Mouse (Mus musculus): ENCODE measurements around the gene Mthfd1l. TPM values are rescaled to one million over a fixed set of nuclear protein-coding genes. Genes with fewer than 3 reads are reported as not detected.
"Not testable (repeated sequence)": the region's sequence is repeated elsewhere in the genome, so short reads cannot be mapped to it uniquely, and the experiment has no call there.

The Mthfd1l gene
- polyA plus RNA-seq, 1 experiment from 2014 or later: 12.3 TPM

DNA sequence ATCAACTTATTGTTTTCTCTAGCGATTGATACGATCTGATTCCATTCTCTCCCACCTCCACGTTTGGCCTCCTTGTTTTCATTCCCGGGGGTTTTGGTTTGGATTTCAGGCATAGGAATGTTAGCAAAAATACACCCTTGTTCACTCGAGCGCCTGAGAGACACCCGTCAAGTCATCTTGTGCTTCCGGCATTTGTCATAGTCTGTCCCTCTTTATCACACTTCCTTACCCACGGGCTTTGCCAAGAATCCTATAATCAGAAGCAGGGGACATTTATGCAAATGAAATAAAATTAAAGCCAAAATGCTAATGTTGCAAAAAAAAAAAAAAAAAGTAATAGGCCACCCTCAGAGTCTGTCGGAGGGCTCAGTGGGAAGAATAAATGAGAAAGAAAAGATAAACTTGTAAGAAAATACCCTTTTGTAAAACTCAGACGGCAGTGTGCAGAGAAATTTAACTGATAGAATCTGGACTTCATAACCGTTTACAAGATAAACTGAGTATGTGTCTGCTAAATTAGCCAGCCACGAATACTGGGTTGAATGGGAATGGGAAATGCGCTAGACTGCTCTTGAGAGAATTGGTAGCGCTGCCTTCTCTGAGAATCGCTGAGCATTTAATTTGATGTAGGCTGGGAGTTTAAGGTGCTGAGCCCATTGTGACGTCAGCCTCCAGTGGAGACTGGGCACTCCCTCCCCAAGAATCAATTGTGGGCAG is 139.9 kb downstream of the Mthfd1l start:
- Histone ChIP-seq H3K9ac (no peak overlapping the region), H3K4me3 (no peak overlapping the region), H3K36me3 (no peaks in the 10 kb centered on the region), H3K27ac (no peak overlapping the region), H3K4me2 (replicated peaks) (no peak overlapping the region), H3K27me3 (no peaks in the 10 kb centered on the region), H3K9me3 (no peaks in the 10 kb centered on the region), H3K4me1 (peaks cover 12% of the 10 kb centered on the region)
- 55% methylated on average over 17 of the region's 17 CpGs for WGBS
- no peak for ATAC-seq (ENCODE audit: insufficient number of reproducible peaks, insufficient read depth, low FRiP score, low TSS enrichment)

DNA sequence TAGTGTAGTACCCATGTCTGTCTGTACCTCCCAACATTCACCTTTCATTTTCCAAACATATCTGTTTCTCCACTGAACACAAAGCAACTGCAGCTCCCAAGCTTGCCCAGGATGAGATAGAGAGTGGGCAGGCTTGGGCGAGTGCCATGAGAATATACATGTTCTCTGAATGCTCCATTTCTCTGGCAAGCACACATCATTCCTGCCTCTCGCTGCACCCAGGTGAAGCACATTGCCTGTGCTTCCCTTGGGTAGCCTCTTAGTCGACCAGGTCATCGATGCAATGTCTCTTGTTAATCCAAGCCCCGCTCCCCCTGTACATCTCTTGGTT is 140.4 kb downstream of the Mthfd1l start:
- no peaks in the 10 kb centered on the region for H3K9me3 ChIP-seq
- WGBS: 95% methylated on average over 5 of the region's 5 CpGs
- H3K9ac ChIP-seq: no peak overlapping the region
- no peak for ATAC-seq (ENCODE audit: insufficient number of reproducible peaks, insufficient read depth, low FRiP score, low TSS enrichment)
- H3K27me3 ChIP-seq: no peaks in the 10 kb centered on the region
- H3K4me3 ChIP-seq: no peak overlapping the region
- H3K4me2 ChIP-seq (replicated peaks): no peak overlapping the region
- no peak overlapping the region for H3K27ac ChIP-seq
- H3K4me1 ChIP-seq: peaks cover 9% of the 10 kb centered on the region
- no peaks in the 10 kb centered on the region for H3K36me3 ChIP-seq

DNA sequence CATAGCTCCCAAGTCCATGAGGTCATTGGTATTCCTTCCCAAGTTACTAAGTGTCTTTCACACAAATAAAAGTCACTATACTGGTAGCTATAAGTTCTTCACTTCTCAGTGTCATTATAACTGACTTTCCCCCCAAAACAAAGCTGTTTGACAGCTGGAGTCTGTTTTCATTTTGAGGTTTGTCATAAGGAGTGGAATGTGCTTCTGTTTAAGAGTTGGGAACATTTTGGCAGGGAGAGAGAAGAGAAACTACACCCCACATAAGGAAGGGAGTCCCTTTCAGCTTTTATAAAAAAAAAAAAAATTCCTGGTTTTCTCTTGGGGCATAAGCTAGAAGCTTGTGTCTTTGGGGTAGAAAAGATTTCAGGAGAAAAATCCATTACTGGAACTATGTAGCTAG is 143.7 kb downstream of the Mthfd1l start:
- Histone ChIP-seq H3K36me3 (no peaks in the 10 kb centered on the region), H3K4me3 (no peak overlapping the region), H3K27ac (0 out of 2 replicates have a peak overlapping the region, but pooled peaks have one; percentile 60), H3K4me1 (peaks cover 9% of the 10 kb centered on the region), H3K9ac (no peak overlapping the region), H3K9me3 (no peaks in the 10 kb centered on the region), H3K4me2 (replicated peaks) (no peak overlapping the region), H3K27me3 (no peaks in the 10 kb centered on the region)
- no peak for ATAC-seq (ENCODE audit: insufficient number of reproducible peaks, insufficient read depth, low FRiP score, low TSS enrichment)

DNA sequence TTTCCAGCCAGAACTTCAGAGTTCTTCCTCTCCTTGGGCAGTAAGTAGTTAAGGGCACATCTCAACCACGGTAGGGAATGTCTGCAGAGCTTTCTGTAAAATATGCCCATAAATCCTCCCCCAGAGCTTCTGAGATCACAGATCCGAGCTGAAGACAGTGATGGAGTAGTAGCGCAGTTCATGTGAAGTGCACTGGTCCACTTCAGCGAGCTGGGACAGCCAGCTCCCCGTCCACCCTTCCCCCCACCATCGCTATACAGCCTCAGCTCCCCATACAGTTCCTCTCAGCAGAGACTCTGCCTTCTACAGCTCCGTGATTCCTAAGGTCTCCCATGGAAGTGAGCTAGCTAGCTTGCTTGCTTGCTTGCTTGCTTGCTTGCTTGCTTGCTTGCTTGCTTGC is 144.2 kb downstream of the Mthfd1l start:
- Histone ChIP-seq H3K27me3 (no peaks in the 10 kb centered on the region), H3K4me1 (peaks cover 9% of the 10 kb centered on the region), H3K27ac (peak overlapping the region; percentile 60; the same call in 1 of the 2 replicates), H3K4me3 (no peak overlapping the region), H3K36me3 (no peaks in the 10 kb centered on the region), H3K9ac (no peak overlapping the region), H3K4me2 (replicated peaks) (no peak overlapping the region), H3K9me3 (no peaks in the 10 kb centered on the region)
- ATAC-seq (ENCODE audit: insufficient number of reproducible peaks, insufficient read depth, low FRiP score, low TSS enrichment): no peak
- whole genome bisulfite sequencing: 57% methylated on average over 7 of the region's 7 CpGs

DNA sequence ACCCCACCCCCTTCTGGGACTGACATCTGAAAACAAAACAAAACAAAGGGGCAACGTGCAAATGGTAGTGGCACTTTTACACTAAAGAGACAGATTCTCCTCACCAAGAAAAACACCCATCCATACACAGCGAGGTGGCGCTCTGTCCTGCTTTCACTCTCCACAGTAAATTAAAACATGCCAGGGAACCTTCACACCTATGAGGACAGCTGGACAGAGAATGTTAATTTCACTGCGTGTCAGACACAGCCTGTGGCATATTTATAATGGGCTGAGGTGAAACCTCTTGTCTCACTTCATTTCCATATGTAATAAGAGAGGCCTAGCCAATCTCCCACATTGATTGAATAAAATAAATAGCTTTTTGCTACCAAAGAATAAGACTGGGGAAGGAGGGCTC is 146.4 kb downstream of the Mthfd1l start:
- 80% methylated on average over 4 of the region's 4 CpGs for WGBS
- peaks cover 5% of the 10 kb centered on the region for H3K4me1 ChIP-seq

DNA sequence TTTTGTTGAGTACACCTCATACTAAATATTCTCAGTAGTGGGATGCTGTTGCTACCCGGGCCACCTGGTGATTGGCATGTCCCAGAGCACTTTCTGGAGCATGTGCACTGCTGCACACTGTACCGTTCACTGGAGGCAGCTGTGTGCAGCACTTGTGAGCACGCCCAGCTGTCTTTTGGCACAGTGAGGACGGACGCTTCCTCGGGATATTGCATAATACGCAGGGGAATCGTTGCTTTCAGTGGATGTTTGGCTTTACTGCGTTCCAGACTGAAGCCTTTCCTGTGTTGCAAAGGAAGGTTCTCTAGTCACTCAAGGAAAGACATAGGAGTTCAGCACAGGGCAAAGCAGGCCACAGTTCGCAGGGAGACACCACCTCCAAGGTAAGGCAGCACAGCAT is 147.8 kb downstream of the Mthfd1l start:
- Histone ChIP-seq H3K9me3 (no peaks in the 10 kb centered on the region), H3K9ac (no peak overlapping the region), H3K4me3 (no peak overlapping the region), H3K4me1 (peaks cover 5% of the 10 kb centered on the region), H3K4me2 (replicated peaks) (no peak overlapping the region), H3K27me3 (no peaks in the 10 kb centered on the region), H3K36me3 (no peaks in the 10 kb centered on the region), H3K27ac (no peak overlapping the region)
- 90% methylated on average over 10 of the region's 10 CpGs for WGBS
- ATAC-seq (ENCODE audit: insufficient number of reproducible peaks, insufficient read depth, low FRiP score, low TSS enrichment): no peak

More for the DNA sequence above, 146.4 kb downstream of the Mthfd1l start:
- Histone ChIP-seq H3K9me3 (no peaks in the 10 kb centered on the region), H3K27ac (no peak overlapping the region), H3K9ac (no peak overlapping the region), H3K36me3 (no peaks in the 10 kb centered on the region), H3K27me3 (no peaks in the 10 kb centered on the region), H3K4me2 (replicated peaks) (no peak overlapping the region), H3K4me3 (no peak overlapping the region)
- no peak for ATAC-seq (ENCODE audit: insufficient number of reproducible peaks, insufficient read depth, low FRiP score, low TSS enrichment)

DNA sequence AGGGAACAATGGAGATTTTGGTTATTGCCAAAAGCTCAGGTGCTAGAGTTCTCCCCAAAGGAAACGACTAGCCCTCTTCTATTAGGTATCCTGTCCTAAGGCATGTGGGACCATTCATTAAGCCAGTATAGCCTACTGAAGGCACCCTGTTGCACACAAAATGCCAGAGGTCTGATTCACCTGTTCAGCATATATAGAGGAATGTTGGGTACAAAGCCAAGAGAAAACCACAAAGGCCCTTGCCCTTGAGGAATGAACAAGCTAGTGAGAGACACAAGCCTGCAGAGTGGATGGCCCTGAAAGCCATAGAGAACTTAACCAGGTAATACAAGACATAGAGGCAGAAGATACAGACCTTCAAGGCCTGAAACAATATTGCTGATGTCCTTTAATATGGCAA is 148.3 kb downstream of the Mthfd1l start:
- Histone ChIP-seq H3K27ac (no peak overlapping the region), H3K4me1 (peaks cover 6% of the 10 kb centered on the region), H3K4me3 (no peak overlapping the region), H3K4me2 (replicated peaks) (no peak overlapping the region), H3K9ac (no peak overlapping the region), H3K9me3 (no peaks in the 10 kb centered on the region), H3K36me3 (no peaks in the 10 kb centered on the region), H3K27me3 (no peaks in the 10 kb centered on the region)
- ATAC-seq (ENCODE audit: insufficient number of reproducible peaks, insufficient read depth, low FRiP score, low TSS enrichment): no peak
- 82% methylated on average over 1 of the region's 1 CpGs for WGBS

DNA sequence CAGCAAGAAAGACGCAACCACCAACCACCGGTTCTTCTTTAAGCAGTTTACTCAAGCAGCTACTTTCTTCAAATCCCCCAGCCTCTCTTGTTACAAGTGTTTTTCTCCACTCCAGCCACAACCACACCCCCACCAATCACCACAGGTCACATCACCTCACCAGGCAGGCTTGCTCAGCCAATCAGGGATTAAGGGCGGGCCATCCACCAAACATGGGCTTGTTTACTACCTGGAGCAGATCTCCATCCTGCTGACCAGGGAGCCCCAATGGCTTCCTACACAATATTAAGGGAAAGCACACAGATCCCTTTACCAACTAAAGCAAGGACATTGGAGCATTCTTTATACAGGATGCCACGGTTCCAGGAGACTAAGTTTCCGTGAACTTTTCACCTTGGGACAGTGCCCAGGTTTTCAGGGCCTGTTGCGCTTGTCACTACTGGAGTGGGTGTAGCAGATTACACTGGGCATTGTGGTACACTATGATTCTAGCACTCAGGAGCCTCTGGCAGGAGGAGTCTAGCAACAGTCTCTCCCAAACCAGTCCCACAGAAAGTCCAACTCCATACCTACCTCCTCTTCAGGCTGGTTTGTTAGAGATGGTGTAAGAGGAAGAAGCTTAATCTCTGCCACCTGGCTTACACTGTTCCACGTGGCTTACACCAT is 150.5 kb downstream of the Mthfd1l start:
- not testable (repeated sequence) for H3K4me3 ChIP-seq; H3K9ac ChIP-seq; H3K27me3 ChIP-seq; H3K9me3 ChIP-seq; H3K27ac ChIP-seq; H3K36me3 ChIP-seq; H3K4me1 ChIP-seq; ATAC-seq (ENCODE audit: insufficient number of reproducible peaks, insufficient read depth, low FRiP score, low TSS enrichment); H3K4me2 ChIP-seq (replicated peaks)
- 82% methylated on average over 7 of the region's 7 CpGs for WGBS

DNA sequence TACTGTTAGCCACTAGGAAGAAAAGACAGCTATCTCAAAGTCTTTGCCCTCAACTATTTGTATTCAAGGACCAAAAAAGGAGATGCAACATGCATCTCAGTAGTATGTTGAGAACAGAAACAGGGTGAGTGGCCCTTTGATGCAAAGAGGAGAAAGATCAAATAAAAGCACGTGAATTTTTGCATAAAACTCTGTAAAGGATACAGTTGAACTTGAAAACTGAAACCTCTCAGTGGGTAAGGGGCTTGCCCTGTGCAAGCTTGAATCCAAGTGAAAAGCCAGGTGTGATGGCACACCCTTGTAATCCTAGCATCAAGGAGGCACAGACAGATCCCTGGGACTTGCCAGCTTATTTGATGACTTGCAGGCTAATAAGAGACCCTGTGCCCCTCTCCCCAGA is 151.2 kb downstream of the Mthfd1l start:
- no peak for ATAC-seq (ENCODE audit: insufficient number of reproducible peaks, insufficient read depth, low FRiP score, low TSS enrichment)
- WGBS: 45% methylated on average over 1 of the region's 1 CpGs
- Histone ChIP-seq H3K36me3 (no peaks in the 10 kb centered on the region), H3K4me2 (replicated peaks) (no peak overlapping the region), H3K27me3 (no peaks in the 10 kb centered on the region), H3K27ac (no peak overlapping the region), H3K4me3 (no peak overlapping the region), H3K9me3 (no peaks in the 10 kb centered on the region), H3K4me1 (peaks cover 11% of the 10 kb centered on the region), H3K9ac (no peak overlapping the region)

DNA sequence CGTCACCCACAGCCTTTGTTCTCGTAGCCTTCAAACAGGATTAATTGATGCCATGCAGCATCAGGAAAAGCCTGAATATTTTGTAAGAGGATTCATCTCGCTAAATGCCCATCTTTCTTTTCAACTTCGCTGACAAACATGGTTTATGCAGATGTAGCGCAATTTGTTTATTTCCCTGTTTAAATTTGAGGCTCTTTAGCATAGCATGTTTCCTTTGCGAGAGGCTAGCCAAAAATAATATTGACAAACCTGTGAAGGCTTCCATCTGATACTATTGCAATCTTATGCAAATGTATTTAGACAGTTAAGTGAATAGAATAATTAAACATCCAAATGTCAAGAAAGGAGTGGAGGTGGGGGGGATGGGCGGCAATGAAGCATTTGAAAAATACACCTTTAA is 152.3 kb downstream of the Mthfd1l start:
- no peak overlapping the region for H3K9ac ChIP-seq
- no peaks in the 10 kb centered on the region for H3K9me3 ChIP-seq
- no peaks in the 10 kb centered on the region for H3K27me3 ChIP-seq
- no peaks in the 10 kb centered on the region for H3K36me3 ChIP-seq
- peaks cover 11% of the 10 kb centered on the region for H3K4me1 ChIP-seq
- no peak overlapping the region for H3K4me3 ChIP-seq
- no peak overlapping the region for H3K4me2 ChIP-seq (replicated peaks)
- no peak for ATAC-seq (ENCODE audit: insufficient number of reproducible peaks, insufficient read depth, low FRiP score, low TSS enrichment)
- H3K27ac ChIP-seq: no peak overlapping the region
- 76% methylated on average over 7 of the region's 7 CpGs for WGBS

DNA sequence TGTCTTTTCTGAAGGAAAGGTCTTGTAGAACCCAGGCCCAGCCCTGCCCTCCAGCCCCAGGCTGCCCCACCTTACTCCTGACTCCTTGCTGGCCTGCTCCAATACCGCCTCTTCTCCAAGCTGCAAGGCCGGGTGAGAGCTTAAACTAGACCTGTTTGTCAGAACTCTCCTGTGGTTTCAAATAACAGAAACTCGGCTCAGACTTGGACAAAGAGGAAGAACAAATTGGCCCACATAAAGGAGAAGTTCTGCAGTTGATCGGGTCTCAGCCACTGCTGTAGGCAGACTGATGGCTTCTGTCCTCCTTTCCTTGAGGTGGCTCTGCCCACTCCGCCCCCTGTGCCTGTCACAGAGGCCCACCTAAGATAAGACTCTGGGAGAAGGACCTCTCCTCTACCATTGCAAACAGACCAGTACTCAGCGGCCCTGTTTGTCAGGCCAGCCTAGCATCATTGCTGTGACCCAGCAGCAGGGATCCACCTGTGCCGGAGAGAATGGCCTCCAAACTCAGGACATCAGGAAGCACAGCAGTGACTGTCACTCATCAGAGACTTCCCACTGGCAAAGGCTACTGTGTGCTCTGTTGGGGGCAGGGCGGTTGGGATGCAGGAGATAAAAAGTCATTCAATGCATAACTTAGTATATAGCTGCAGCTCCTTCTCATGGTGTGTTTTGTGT is 153.6 kb downstream of the Mthfd1l start:
- no peak overlapping the region for H3K4me3 ChIP-seq
- no peaks in the 10 kb centered on the region for H3K36me3 ChIP-seq
- 47% methylated on average over 8 of the region's 8 CpGs for WGBS
- H3K9me3 ChIP-seq: no peaks in the 10 kb centered on the region
- no peak overlapping the region for H3K9ac ChIP-seq
- H3K4me1 ChIP-seq: peaks cover 11% of the 10 kb centered on the region
- H3K4me2 ChIP-seq (replicated peaks): no peak overlapping the region
- no peak for ATAC-seq (ENCODE audit: insufficient number of reproducible peaks, insufficient read depth, low FRiP score, low TSS enrichment)
- peak overlapping the region; percentile 43 for H3K27ac ChIP-seq
- no peaks in the 10 kb centered on the region for H3K27me3 ChIP-seq

DNA sequence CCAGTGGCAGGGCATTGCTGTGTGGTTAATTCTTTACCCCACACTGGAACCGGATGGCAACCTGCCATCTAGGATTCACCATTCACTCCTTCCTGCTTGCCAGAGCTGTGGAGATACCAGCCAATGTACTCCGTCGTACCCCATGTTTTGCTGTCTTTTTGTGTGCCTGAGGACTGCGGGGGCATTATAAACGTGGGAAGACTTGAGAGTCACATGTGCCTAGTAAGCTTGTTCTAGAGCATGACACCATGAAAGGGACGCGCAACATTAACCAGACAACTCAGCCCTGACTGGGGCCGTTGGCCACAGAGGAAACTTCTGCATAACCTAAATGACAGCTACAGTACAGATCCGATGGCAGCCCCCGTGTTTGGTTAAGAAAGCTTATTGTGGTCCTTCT is 155.5 kb downstream of the Mthfd1l start:
- H3K4me3 ChIP-seq: no peak overlapping the region
- H3K4me1 ChIP-seq: peaks cover 14% of the 10 kb centered on the region
- no peak overlapping the region for H3K4me2 ChIP-seq (replicated peaks)
- H3K9ac ChIP-seq: no peak overlapping the region
- no peaks in the 10 kb centered on the region for H3K9me3 ChIP-seq
- H3K36me3 ChIP-seq: no peaks in the 10 kb centered on the region
- H3K27me3 ChIP-seq: no peaks in the 10 kb centered on the region
- no peak overlapping the region for H3K27ac ChIP-seq
- no peak for ATAC-seq (ENCODE audit: insufficient number of reproducible peaks, insufficient read depth, low FRiP score, low TSS enrichment)
- WGBS: 69% methylated on average over 10 of the region's 10 CpGs

Data from embryonic facial prominence, embryonic 12.5 days (tissue).